Mouse (Mus musculus): ENCODE measurements at regions not wholly inside any gene's neighbourhood (a gene's known extent, or its start where the extent isn't known, plus 50 kb on each side); places are given as distances from the start of the nearest gene placed in this dataset.

DNA sequence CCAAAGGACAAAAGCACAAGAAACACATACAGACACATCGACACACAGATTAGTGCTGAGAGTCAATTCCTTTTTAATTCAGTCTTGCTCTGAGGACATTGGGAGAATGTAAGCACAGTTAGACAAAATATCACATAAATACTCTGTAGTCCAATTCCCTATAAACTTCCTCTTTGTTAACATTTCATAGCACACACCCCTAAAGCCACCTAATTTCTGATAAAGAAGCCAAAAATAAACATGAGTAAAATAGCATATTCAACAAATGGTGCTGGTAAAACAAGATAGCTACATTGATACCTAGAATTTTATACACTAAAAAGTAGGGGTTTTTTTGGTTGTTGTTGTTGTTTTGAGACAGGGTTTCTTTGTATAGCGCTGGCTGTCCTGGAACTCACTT, 356.6 kb downstream of the Smarca1 start:
- no peak overlapping the region for H3K4me2 ChIP-seq (ENCODE audit: low read depth, low read length, poor library complexity, severe bottlenecking)
- H3K9ac ChIP-seq (replicated peaks; ENCODE audit: low read length, poor library complexity, severe bottlenecking), result no peak overlapping the region
- DNase-seq (ENCODE audit: low spot score) (no peak), ATAC-seq (ENCODE audit: low FRiP score) (no peak)
- H3K27me3 ChIP-seq (ENCODE audit: insufficient read depth, low read length), result no peaks in the 10 kb centered on the region
- WGBS, result 87% methylated on average over 2 of the region's 2 CpGs
- no peak overlapping the region for H3K27ac ChIP-seq (ENCODE audit: low read depth, low read length)
- H3K4me3 ChIP-seq (ENCODE audit: low read depth, low read length), result no peak overlapping the region
- H3K4me1 ChIP-seq (ENCODE audit: insufficient read depth, low read length), result no peaks in the 10 kb centered on the region
- no peak for TF ChIP-seq CTCF (IDR thresholded peaks at IDR 0.05)
- no peaks in the 10 kb centered on the region for H3K9me3 ChIP-seq (ENCODE audit: low read length)
- H3K36me3 ChIP-seq (ENCODE audit: insufficient read depth, low read length), result no peaks in the 10 kb centered on the region

DNA sequence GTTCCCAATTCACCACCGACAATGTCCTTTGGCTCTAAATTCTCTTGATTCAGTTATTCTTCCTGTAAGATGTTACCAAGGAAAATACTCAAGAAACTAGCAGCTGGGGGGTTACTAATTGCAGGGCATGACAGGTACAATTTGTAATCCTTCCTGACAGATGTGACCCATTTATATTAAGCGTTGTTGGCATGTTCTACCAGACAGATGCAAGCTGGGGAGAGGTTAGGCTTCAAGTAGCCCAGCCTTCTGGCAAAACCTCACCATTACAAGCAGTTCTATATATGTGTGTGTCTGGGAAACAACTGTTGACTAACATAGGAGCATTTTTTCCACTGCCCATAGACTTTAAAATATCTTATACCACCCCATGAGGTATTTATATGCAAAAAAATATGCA, 397.7 kb downstream of the Smarca1 start:
- Histone ChIP-seq H3K4me2 (ENCODE audit: low read depth, low read length, poor library complexity, severe bottlenecking) (no peak overlapping the region), H3K9me3 (ENCODE audit: low read length) (no peaks in the 10 kb centered on the region), H3K27me3 (ENCODE audit: insufficient read depth, low read length) (no peaks in the 10 kb centered on the region), H3K4me1 (ENCODE audit: insufficient read depth, low read length) (no peaks in the 10 kb centered on the region), H3K4me3 (ENCODE audit: low read depth, low read length) (no peak overlapping the region), H3K36me3 (ENCODE audit: insufficient read depth, low read length) (no peaks in the 10 kb centered on the region), H3K27ac (ENCODE audit: low read depth, low read length) (no peak overlapping the region), H3K9ac (replicated peaks; ENCODE audit: low read length, poor library complexity, severe bottlenecking) (no peak overlapping the region)
- ATAC-seq (ENCODE audit: low FRiP score), result no peak
- no peak for DNase-seq (ENCODE audit: low spot score)
- WGBS, result 40% methylated on average over 2 of the region's 2 CpGs
- TF ChIP-seq CTCF (IDR thresholded peaks at IDR 0.05), result no peak

DNA sequence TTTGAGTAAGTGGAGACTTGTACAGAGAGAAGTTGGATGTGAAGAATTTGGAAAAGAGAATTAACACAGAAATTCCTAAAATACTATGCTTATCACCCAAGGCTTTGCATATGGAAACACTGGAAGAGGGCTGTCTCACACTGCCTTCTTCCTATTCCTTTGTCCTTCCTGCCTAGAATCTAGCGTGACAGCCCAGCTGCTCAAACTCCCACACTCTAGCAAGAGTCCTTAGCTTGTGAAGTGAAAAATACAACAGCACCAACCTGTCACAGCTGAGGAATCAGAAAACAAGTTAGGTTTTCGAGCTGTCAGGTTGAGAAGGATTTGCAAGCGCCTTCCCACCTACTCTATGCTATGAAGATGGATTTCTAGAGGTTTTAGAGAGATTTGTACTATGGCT, 410.0 kb downstream of the Smarca1 start:
- ATAC-seq (ENCODE audit: low FRiP score) (no peak), DNase-seq (ENCODE audit: low spot score) (no peak)
- H3K9me3 ChIP-seq (ENCODE audit: low read length), result no peaks in the 10 kb centered on the region
- H3K9ac ChIP-seq (replicated peaks; ENCODE audit: low read length, poor library complexity, severe bottlenecking), result no peak overlapping the region
- WGBS, result 51% methylated on average over 3 of the region's 3 CpGs
- H3K27ac ChIP-seq (ENCODE audit: low read depth, low read length), result no peak overlapping the region
- H3K27me3 ChIP-seq (ENCODE audit: insufficient read depth, low read length), result no peaks in the 10 kb centered on the region
- no peak for TF ChIP-seq CTCF (IDR thresholded peaks at IDR 0.05)
- H3K36me3 ChIP-seq (ENCODE audit: insufficient read depth, low read length), result no peaks in the 10 kb centered on the region
- no peak overlapping the region for H3K4me3 ChIP-seq (ENCODE audit: low read depth, low read length)
- no peaks in the 10 kb centered on the region for H3K4me1 ChIP-seq (ENCODE audit: insufficient read depth, low read length)
- no peak overlapping the region for H3K4me2 ChIP-seq (ENCODE audit: low read depth, low read length, poor library complexity, severe bottlenecking)

DNA sequence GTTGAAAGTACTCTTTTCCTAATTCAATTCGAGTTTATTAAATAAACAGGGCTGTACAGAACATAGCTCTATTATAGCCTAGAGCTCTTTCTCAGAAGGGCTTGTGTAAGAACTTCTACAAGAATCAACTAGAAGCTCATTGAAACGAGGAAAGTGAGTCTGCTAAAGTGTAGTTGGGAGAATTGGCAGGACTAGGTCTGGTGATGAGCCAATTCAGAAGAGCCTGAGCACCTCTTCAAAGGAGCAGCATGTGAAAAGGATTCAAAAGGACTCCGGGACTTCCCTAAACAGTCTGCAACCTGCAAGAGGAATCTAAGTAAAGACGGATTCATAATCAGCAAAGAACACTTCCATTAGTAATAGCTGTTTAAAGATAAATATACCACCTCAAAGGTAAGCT, 414.5 kb downstream of the Smarca1 start:
- ATAC-seq (ENCODE audit: low FRiP score) (no peak), DNase-seq (ENCODE audit: low spot score) (no peak)
- TF ChIP-seq CTCF (IDR thresholded peaks at IDR 0.05), result no peak
- Histone ChIP-seq H3K27me3 (ENCODE audit: insufficient read depth, low read length) (no peaks in the 10 kb centered on the region), H3K27ac (ENCODE audit: low read depth, low read length) (no peak overlapping the region), H3K36me3 (ENCODE audit: insufficient read depth, low read length) (no peaks in the 10 kb centered on the region), H3K9me3 (ENCODE audit: low read length) (no peaks in the 10 kb centered on the region), H3K4me1 (ENCODE audit: insufficient read depth, low read length) (no peaks in the 10 kb centered on the region), H3K4me3 (ENCODE audit: low read depth, low read length) (no peak overlapping the region), H3K4me2 (ENCODE audit: low read depth, low read length, poor library complexity, severe bottlenecking) (no peak overlapping the region), H3K9ac (replicated peaks; ENCODE audit: low read length, poor library complexity, severe bottlenecking) (no peak overlapping the region)
- 52% methylated on average over 4 of the region's 4 CpGs for WGBS

DNA sequence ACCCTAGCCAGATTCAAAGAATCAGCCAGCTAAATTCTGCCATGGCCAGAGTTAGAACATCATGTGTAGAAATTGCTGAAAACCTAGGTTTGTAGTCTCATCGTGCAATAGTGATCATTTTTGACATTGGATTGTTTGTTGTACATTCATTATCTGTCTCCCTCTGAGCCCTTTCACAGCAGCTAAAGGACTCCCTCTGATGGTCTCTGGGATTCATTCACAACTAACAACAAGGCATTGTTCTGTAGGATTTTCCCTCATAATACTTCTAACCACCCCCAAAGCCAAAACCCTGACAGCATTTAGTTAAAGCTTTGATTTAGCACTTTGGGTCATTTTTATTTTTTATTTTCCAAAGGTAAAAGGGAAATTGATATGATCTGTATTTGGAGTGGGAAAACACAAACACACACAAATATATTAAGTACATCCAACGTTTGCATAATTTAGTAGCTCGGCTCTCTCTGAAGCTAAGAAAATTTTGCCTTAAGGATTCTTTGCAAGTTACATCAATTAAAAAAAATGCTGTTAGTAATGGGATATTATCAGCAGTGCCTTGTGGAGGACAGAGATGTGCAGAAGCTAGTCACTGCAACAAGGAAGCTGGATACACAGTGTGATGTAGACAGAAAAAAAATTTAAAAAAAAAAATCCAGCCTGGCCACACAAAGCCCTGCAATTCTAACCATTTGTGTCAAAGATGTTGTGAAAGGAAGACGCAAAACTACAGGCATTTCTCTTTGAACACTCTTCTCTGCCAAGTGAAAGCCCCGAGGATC, 425.9 kb downstream of the Smarca1 start:
- no peak overlapping the region for H3K9ac ChIP-seq (replicated peaks; ENCODE audit: low read length, poor library complexity, severe bottlenecking)
- H3K4me2 ChIP-seq (ENCODE audit: low read depth, low read length, poor library complexity, severe bottlenecking), result no peak overlapping the region
- WGBS, result 31% methylated on average over 5 of the region's 5 CpGs
- no peaks in the 10 kb centered on the region for H3K36me3 ChIP-seq (ENCODE audit: insufficient read depth, low read length)
- peak; percentile 52 for TF ChIP-seq CTCF (IDR thresholded peaks at IDR 0.05)
- ATAC-seq (ENCODE audit: low FRiP score) (no peak), DNase-seq (ENCODE audit: low spot score) (peak; percentile 19)
- H3K27ac ChIP-seq (ENCODE audit: low read depth, low read length), result no peak overlapping the region
- no peaks in the 10 kb centered on the region for H3K27me3 ChIP-seq (ENCODE audit: insufficient read depth, low read length)
- no peak overlapping the region for H3K4me3 ChIP-seq (ENCODE audit: low read depth, low read length)
- H3K9me3 ChIP-seq (ENCODE audit: low read length), result no peaks in the 10 kb centered on the region
- no peaks in the 10 kb centered on the region for H3K4me1 ChIP-seq (ENCODE audit: insufficient read depth, low read length)

DNA sequence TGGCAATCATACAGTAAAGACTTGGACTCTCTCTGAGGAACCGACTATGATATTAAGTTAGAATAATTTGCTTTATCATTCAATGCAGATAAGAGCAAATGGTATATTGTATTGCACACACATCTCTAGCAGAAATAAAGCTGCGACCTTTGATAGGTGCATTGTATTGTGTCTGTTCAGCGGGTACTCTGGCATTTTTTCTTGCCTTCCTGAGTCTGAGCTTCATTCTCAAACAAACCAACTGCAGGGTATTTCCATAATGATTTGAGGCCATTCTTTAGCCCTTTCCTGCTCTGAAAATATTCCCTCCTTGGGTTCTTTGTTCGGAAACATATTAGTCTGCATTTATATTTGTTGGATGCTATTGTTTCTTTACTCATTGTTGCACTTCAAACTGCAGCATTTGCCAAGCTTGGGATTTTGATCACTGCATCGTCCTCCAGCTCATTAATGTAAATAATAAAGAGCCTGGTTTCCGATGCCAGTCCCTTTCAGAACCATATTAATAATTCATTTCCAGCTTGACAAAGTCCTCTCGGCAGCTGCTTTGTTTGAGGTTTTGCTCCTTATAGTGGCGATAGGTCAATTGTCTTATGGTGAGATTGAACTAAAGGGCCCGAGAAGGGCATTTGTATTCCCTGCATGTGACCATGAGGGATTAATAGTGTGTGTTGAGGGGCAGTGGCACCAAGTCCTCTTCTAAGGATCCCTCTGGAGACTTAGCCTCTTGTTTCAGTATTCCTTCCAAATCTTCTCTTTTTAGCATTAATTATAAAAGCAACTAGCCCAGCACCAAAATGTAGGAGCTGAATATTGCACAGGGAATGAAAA, 430.9 kb downstream of the Smarca1 start:
- no peak for ATAC-seq (ENCODE audit: low FRiP score)
- Histone ChIP-seq H3K36me3 (ENCODE audit: insufficient read depth, low read length) (no peaks in the 10 kb centered on the region), H3K27ac (ENCODE audit: low read depth, low read length) (no peak overlapping the region), H3K9ac (replicated peaks; ENCODE audit: low read length, poor library complexity, severe bottlenecking) (no peak overlapping the region), H3K9me3 (ENCODE audit: low read length) (no peaks in the 10 kb centered on the region), H3K4me3 (ENCODE audit: low read depth, low read length) (no peak overlapping the region), H3K4me2 (ENCODE audit: low read depth, low read length, poor library complexity, severe bottlenecking) (no peak overlapping the region), H3K27me3 (ENCODE audit: insufficient read depth, low read length) (no peaks in the 10 kb centered on the region), H3K4me1 (ENCODE audit: insufficient read depth, low read length) (no peaks in the 10 kb centered on the region)
- TF ChIP-seq CTCF (IDR thresholded peaks at IDR 0.05), result no peak
- WGBS, result 32% methylated on average over 9 of the region's 9 CpGs
- DNase-seq (ENCODE audit: low spot score), result no peak
